Mouse (Mus musculus) myocyte (in vitro differentiated cells): ENCODE data around the gene Sdhaf2. TPM values are rescaled to one million over a fixed set of nuclear protein-coding genes. Genes with fewer than 3 reads are reported as not detected.

ENCODE experiments used
- H3K27me3 ChIP-seq: one replicate; pipeline ENCODE4 v1.6.1; 2011; ENCODE audit not compliant: control insufficient read depth, insufficient read depth, insufficient read length
- H3K36me3 ChIP-seq: one replicate; pipeline ENCODE4 v1.6.1; 2011; ENCODE audit not compliant: control insufficient read depth, insufficient read depth
- H3K4me2 ChIP-seq: one replicate; pipeline ENCODE4 v1.6.1; 2011; ENCODE audit warnings: low read depth, control low read depth
- H3K4me3 ChIP-seq: one replicate; pipeline ENCODE4 v1.5.1; 2011; ENCODE audit warnings: mild to moderate bottlenecking, control low read depth, moderate library complexity
- H3K79me2 ChIP-seq: one replicate; pipeline ENCODE4 v1.6.1; 2011; ENCODE audit not compliant: control insufficient read depth, insufficient read depth
- H3ac ChIP-seq: one replicate; pipeline ENCODE4 v1.6.1; 2011; ENCODE audit not compliant: control insufficient read depth, insufficient read length
- CEBPB ChIP-seq: IDR thresholded peaks from 2 replicates; pipeline ENCODE4 v1.6.1; 2011; ENCODE audit warnings: mild to moderate bottlenecking, moderate library complexity; ENCODE audit not compliant: poor library complexity, insufficient read depth, severe bottlenecking
- E2F4 ChIP-seq: IDR thresholded peaks from one replicate; pipeline ENCODE4 v1.6.1; 2011; ENCODE audit warnings: mild to moderate bottlenecking, control low read depth, moderate library complexity; ENCODE audit not compliant: insufficient read depth
- MAX ChIP-seq: IDR thresholded peaks from one replicate; pipeline ENCODE4 v1.6.1; 2011; ENCODE audit warnings: low read depth, mild to moderate bottlenecking, control low read depth
- MYOD1 ChIP-seq, 3 experiments: IDR thresholded peaks; one replicate each; pipeline ENCODE4 v1.6.1; 2011; ENCODE audit warnings: control low read depth in 2 of 3, low read depth in 2 of 3, mild to moderate bottlenecking in 2 of 3, moderate library complexity in 1 of 3; ENCODE audit not compliant: insufficient read length in 2 of 3, control insufficient read depth in 1 of 3
- MYOG ChIP-seq, 3 experiments: IDR thresholded peaks; one replicate each; pipeline ENCODE4 v1.6.1; 2011; ENCODE audit warnings: control low read depth in 2 of 3, low read depth in 2 of 3, mild to moderate bottlenecking in 2 of 3; ENCODE audit not compliant: insufficient read length in 2 of 3, control insufficient read depth in 1 of 3, insufficient read depth in 1 of 3
- POLR2A ChIP-seq: IDR thresholded peaks from one replicate; pipeline ENCODE4 v1.6.1; 2011; ENCODE audit warnings: low read depth, mild to moderate bottlenecking, control low read depth, moderate library complexity; ENCODE audit not compliant: insufficient read length
- POLR2AphosphoS2 ChIP-seq: IDR thresholded peaks from one replicate; pipeline ENCODE4 v1.6.1; 2011; ENCODE audit warnings: low read depth, control low read depth; ENCODE audit not compliant: insufficient read length
- REST ChIP-seq: IDR thresholded peaks from one replicate; pipeline ENCODE4 v1.6.1; 2011; ENCODE audit warnings: mild to moderate bottlenecking, control low read depth, moderate library complexity; ENCODE audit not compliant: insufficient read depth, insufficient read length
- SRF ChIP-seq: IDR thresholded peaks from one replicate; pipeline ENCODE4 v1.6.1; 2011; ENCODE audit warnings: low read depth; ENCODE audit not compliant: control insufficient read depth, insufficient read length
- TCF12 ChIP-seq: IDR thresholded peaks from one replicate; pipeline ENCODE4 v1.6.1; 2011; ENCODE audit warnings: mild to moderate bottlenecking, control low read depth; ENCODE audit not compliant: poor library complexity, insufficient read depth, severe bottlenecking
- TCF3 ChIP-seq: IDR thresholded peaks from one replicate; pipeline ENCODE4 v1.6.1; 2011; ENCODE audit warnings: low read depth, control low read depth; ENCODE audit not compliant: insufficient read length
- USF1 ChIP-seq: IDR thresholded peaks from one replicate; pipeline ENCODE4 v1.6.1; 2011; ENCODE audit warnings: low read depth, mild to moderate bottlenecking, control low read depth, moderate library complexity
- polyA plus RNA-seq: library from polyadenylated mRNA; unstranded; fragments of >200 nt; fragmentation: generic; extraction: Trizol; gene quantifications from one replicate; pipeline ENCODE4 v1.2.1, GENCODE M21; 2012; ENCODE audit warnings: missing spikeins

The Sdhaf2 gene
- polyA plus RNA-seq, 1 experiment: 36.3 TPM

- Histone ChIP-seq H3K79me2 (no peaks in the 10 kb centered on the region), H3K4me3 (no peak overlapping the region), H3K4me2 (no peak overlapping the region), H3K36me3 (peaks cover 7% of the 10 kb centered on the region), H3ac (no peak overlapping the region), H3K27me3 (no peaks in the 10 kb centered on the region)
- TF ChIP-seq POLR2A (no peak), POLR2AphosphoS2 (no peak), MYOD1 (IDR thresholded peaks at IDR 0.05; ENCODE audit: control insufficient read depth in 1 of 3, insufficient read length in 2 of 3, low read depth in 2 of 3) (no peak), CEBPB (no peak), TCF12 (no peak), E2F4 (no peak), REST (no peak), MYOG (IDR thresholded peaks at IDR 0.05; ENCODE audit: control insufficient read depth in 1 of 3, insufficient read depth in 1 of 3, insufficient read length in 2 of 3, low read depth in 2 of 3) (no peak), SRF (no peak), MAX (no peak), USF1 (no peak), TCF3 (no peak)
Measured at GRCm38 (mm10) chr19:10495670-10496069, 30.3 kb downstream of the Sdhaf2 start.

DNA sequence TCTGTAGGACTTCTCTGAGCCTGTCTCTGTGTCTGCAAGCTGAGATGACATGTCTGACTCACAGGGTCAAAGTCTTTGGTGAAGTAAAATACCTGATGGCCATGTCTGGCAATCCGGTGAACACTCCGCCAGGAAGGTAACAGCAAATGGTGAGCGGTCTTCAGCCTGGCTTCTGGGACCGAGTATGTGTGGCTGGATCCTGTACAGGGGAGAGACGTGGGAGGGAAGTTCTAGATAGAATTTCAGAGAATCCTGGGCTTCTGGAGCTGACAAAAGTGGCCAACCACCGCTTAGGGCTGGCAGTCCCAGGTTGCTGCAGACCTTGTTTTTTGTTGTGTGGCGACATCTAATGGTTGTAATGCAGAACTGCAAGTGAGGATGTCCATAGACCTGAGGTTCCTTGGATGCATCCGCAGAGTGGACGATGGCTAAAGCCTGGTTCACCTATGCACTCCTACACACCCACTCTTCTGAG is 39.6 kb downstream of the Sdhaf2 start:
- H3K79me2 ChIP-seq: no peaks in the 10 kb centered on the region
- no peak overlapping the region for H3ac ChIP-seq
- no peak for TF ChIP-seq POLR2A
- no peak for TF ChIP-seq USF1
- no peak for TF ChIP-seq TCF12
- TF ChIP-seq CEBPB: no peak
- no peak for TF ChIP-seq TCF3
- TF ChIP-seq REST: no peak
- no peak for TF ChIP-seq MYOG (IDR thresholded peaks at IDR 0.05; ENCODE audit: control insufficient read depth in 1 of 3, insufficient read depth in 1 of 3, insufficient read length in 2 of 3, low read depth in 2 of 3)
- TF ChIP-seq POLR2AphosphoS2: no peak
- TF ChIP-seq MAX: no peak
- TF ChIP-seq E2F4: no peak
- TF ChIP-seq MYOD1 (IDR thresholded peaks at IDR 0.05; ENCODE audit: control insufficient read depth in 1 of 3, insufficient read length in 2 of 3, low read depth in 2 of 3): no peak
- no peak for TF ChIP-seq SRF
- no peaks in the 10 kb centered on the region for H3K36me3 ChIP-seq
- no peak overlapping the region for H3K4me2 ChIP-seq
- peaks cover 5% of the 10 kb centered on the region for H3K27me3 ChIP-seq
- H3K4me3 ChIP-seq: no peak overlapping the region

DNA sequence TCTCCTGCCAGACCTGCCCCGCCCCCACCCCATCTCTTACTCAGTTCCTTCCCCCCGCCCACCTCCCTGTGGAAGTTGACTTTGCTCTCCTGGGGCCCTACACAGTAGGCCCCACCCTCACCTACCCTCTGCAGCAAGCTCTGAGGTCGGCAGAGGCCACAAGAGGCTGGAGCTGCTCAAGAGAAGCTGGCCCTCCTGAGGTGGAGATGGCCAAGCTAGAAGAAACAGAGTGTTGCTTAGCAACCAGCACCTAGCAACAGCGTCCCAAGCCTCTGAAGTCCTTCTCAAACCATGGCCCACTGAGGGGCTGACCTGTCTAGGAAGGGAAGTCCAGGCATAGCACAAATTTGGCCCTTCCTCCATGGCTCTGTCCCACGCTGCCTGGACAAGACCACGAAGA is 43.2 kb downstream of the Sdhaf2 start, which contains the start of gene Ppp1r32:
Gene Ppp1r32, minus strand, starts transcription at position 226 of the 400 bp plus-strand sequence.
- TF ChIP-seq TCF12 (no peak), MAX (no peak), REST (no peak), MYOG (IDR thresholded peaks at IDR 0.05; ENCODE audit: control insufficient read depth in 1 of 3, insufficient read depth in 1 of 3, insufficient read length in 2 of 3, low read depth in 2 of 3) (no peak), MYOD1 (IDR thresholded peaks at IDR 0.05; ENCODE audit: control insufficient read depth in 1 of 3, insufficient read length in 2 of 3, low read depth in 2 of 3) (no peak), E2F4 (no peak), POLR2AphosphoS2 (no peak), SRF (no peak), USF1 (no peak), CEBPB (no peak), POLR2A (no peak), TCF3 (no peak)
- H3K4me2 ChIP-seq: no peak within 1 kb of the TSS
- no peak within 1 kb of the TSS for H3K4me3 ChIP-seq
- peaks cover 13% of the 10 kb centered on the region for H3K27me3 ChIP-seq
- H3K36me3 ChIP-seq: no peaks in the 10 kb centered on the region
- H3ac ChIP-seq: no peak within 1 kb of the TSS
- H3K79me2 ChIP-seq: no peaks in the 10 kb centered on the region

DNA sequence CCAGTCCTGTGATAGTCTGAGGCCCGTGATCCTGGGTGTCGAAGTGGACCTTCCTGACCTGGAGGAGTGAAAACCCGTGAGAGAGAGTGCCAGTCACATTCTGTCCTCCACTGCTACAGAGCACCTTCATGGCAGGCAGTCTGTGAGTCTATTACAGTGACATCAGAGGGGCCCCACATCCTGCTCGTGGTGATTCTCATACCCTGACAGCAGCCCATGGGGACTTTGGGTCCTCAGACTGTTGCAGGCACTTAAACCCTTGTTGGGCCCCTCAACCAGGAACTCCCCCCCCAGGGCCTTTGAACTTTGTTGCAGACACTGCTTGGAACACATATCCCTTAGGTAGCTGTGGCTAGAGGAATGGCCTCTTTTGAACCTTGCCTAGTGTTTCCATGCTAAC is 46.4 kb downstream of the Sdhaf2 start:
- Histone ChIP-seq H3K36me3 (no peaks in the 10 kb centered on the region), H3K79me2 (no peaks in the 10 kb centered on the region), H3K4me2 (no peak overlapping the region), H3ac (no peak overlapping the region), H3K4me3 (no peak overlapping the region), H3K27me3 (peaks cover 39% of the 10 kb centered on the region)
- no peak for TF ChIP-seq SRF
- no peak for TF ChIP-seq USF1
- TF ChIP-seq MYOD1 (IDR thresholded peaks at IDR 0.05; ENCODE audit: control insufficient read depth in 1 of 3, insufficient read length in 2 of 3, low read depth in 2 of 3): no peak
- TF ChIP-seq TCF12: no peak
- no peak for TF ChIP-seq POLR2A
- no peak for TF ChIP-seq REST
- TF ChIP-seq MYOG (IDR thresholded peaks at IDR 0.05; ENCODE audit: control insufficient read depth in 1 of 3, insufficient read depth in 1 of 3, insufficient read length in 2 of 3, low read depth in 2 of 3): no peak
- TF ChIP-seq MAX: no peak
- TF ChIP-seq TCF3: no peak
- TF ChIP-seq POLR2AphosphoS2: no peak
- TF ChIP-seq CEBPB: no peak

DNA sequence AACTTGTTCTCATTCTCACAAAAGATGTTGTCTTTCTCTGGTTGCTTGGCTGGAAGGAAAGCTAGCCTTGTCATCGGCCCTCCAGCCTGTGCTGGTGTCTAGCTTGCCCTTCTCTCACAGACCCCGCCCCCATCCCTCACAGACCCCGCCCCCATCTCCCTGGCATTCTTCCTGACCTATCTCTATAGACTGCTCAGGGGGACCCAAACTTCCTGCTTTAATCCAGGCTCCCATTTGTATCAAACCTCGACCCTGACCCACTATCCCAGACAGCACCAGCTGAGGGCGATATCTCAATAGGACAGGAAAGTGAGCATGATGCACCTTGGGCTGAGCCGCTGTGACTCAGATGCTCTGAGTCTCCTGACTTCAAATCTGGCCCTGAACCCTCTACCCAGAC is 52.2 kb downstream of the Sdhaf2 start:
- no peak for TF ChIP-seq REST
- no peak for TF ChIP-seq MYOG (IDR thresholded peaks at IDR 0.05; ENCODE audit: control insufficient read depth in 1 of 3, insufficient read depth in 1 of 3, insufficient read length in 2 of 3, low read depth in 2 of 3)
- no peak for TF ChIP-seq POLR2A
- TF ChIP-seq E2F4: no peak
- no peak for TF ChIP-seq TCF3
- no peak for TF ChIP-seq SRF
- no peak for TF ChIP-seq MYOD1 (IDR thresholded peaks at IDR 0.05; ENCODE audit: control insufficient read depth in 1 of 3, insufficient read length in 2 of 3, low read depth in 2 of 3)
- TF ChIP-seq POLR2AphosphoS2: no peak
- Histone ChIP-seq H3K79me2 (no peaks in the 10 kb centered on the region), H3K27me3 (peaks cover 39% of the 10 kb centered on the region), H3ac (no peak overlapping the region), H3K36me3 (no peaks in the 10 kb centered on the region), H3K4me3 (no peak overlapping the region), H3K4me2 (no peak overlapping the region)
